Mouse (Mus musculus): Measurements from ENCODE around the gene Wdfy4.

- TF ChIP-seq POLR2A (IDR thresholded peaks at IDR 0.05; ENCODE audit: control insufficient read depth in 1 of 2, insufficient read depth in 1 of 2, low read depth in 1 of 2, low read length in 2 of 2, poor library complexity in 1 of 2) (no peak), CHD2 (IDR thresholded peaks at IDR 0.05; ENCODE audit: low read length) (no peak), CTCF (IDR thresholded peaks at IDR 0.05 in 2 of 3, conservative IDR thresholded peaks at IDR 0.05 in 1 of 3; ENCODE audit: control insufficient read depth in 1 of 3, insufficient read depth in 1 of 3, low read depth in 2 of 3, low read length in 3 of 3, poor library complexity in 1 of 3, severe bottlenecking in 1 of 3) (no peak), HCFC1 (IDR thresholded peaks at IDR 0.05; ENCODE audit: low read depth, low read length) (no peak)
Observed at GRCm38 (mm10) chr14:32950312-32951301, 234.7 kb downstream of the Wdfy4 start.
